Mouse (Mus musculus) liver, adult 2 months (tissue): ENCODE results near the gene Phtf2. TPM values are rescaled to one million over a fixed set of nuclear protein-coding genes. Genes with fewer than 3 reads are reported as not detected.

ENCODE experiments used
- DNase-seq: peaks from one replicate; pipeline ENCODE4 v3.0.0-alpha.2; 2011; ENCODE audit warnings: low read depth, low spot score; ENCODE audit errors: extremely low read depth
- H3K27ac ChIP-seq: fragments of 200-500 bp; replicated peaks from 2 replicates; pipeline ENCODE4 v1.5.1; 2012; ENCODE audit warnings: low read depth, mild to moderate bottlenecking, control low read depth, inconsistent platforms, low read length; ENCODE audit not compliant: insufficient read depth
- H3K27me3 ChIP-seq: fragments of 200-500 bp; 2 replicates; pipeline ENCODE4 v1.6.1; 2012; ENCODE audit warnings: mild to moderate bottlenecking, moderate library complexity, low read length, inconsistent platforms; ENCODE audit not compliant: control insufficient read depth, insufficient read depth
- H3K36me3 ChIP-seq: fragments of 200-500 bp; 2 replicates; pipeline ENCODE4 v1.6.1; 2012; ENCODE audit warnings: low read length, inconsistent platforms; ENCODE audit not compliant: control insufficient read depth, insufficient read depth
- H3K4me1 ChIP-seq: fragments of 200-500 bp; 2 replicates; pipeline ENCODE4 v1.6.1; 2011; ENCODE audit warnings: low read length; ENCODE audit not compliant: control insufficient read depth, insufficient read depth
- H3K4me3 ChIP-seq: fragments of 200-500 bp; 2 replicates; pipeline ENCODE4 v1.5.1; 2011; ENCODE audit warnings: low read depth, mild to moderate bottlenecking, control low read depth, low read length, moderate library complexity; ENCODE audit not compliant: insufficient read depth
- H3K79me2 ChIP-seq: fragments of 200-500 bp; 2 replicates; pipeline ENCODE4 v1.6.1; 2012; ENCODE audit warnings: inconsistent platforms, mild to moderate bottlenecking, low read length, moderate library complexity; ENCODE audit not compliant: control insufficient read depth, insufficient read depth
- H3K9ac ChIP-seq: fragments of 200-500 bp; 2 replicates; pipeline ENCODE4 v1.6.1; 2012; ENCODE audit warnings: low read depth, mild to moderate bottlenecking, control low read depth, inconsistent platforms, low read length
- CTCF ChIP-seq: fragments of 200-500 bp; IDR thresholded peaks from 2 replicates; pipeline ENCODE4 v1.5.1; 2011; ENCODE audit warnings: low read depth, low read length, control low read depth
- POLR2A ChIP-seq: fragments of 200-500 bp; IDR thresholded peaks from 2 replicates; pipeline ENCODE4 v1.6.1; 2011; ENCODE audit warnings: low read length, control low read depth; ENCODE audit not compliant: insufficient read depth; ENCODE audit errors: extremely low read depth
- whole genome bisulfite sequencing: fragments of 180-500 bp; shearing (Covaris S2); methylation state at CpG from one replicate; pipeline ENCODE4 v1.1.7; 2018; 5-methylcytosine and 5-hydroxymethylcytosine counted together
- polyA plus RNA-seq: library from polyadenylated mRNA; depleted of rRNA; stranded (reverse); fragments of >200 nt; gene quantifications from 2 replicates; pipeline ENCODE4 v1.2.3, GENCODE M21; 2012
- total RNA-seq: library from RNA; depleted of rRNA; stranded (reverse); fragments of >200 nt; gene quantifications from 2 replicates; pipeline ENCODE4 v1.2.3, GENCODE M21; 2014

The Phtf2 gene
- total and polyA plus RNA-seq, 2 experiments = 1.2 to 6.2 TPM

- H3K79me2 ChIP-seq = peaks cover 4% of the 10 kb centered on the region; the same call in 1 of the 2 replicates
- 89% methylated on average over 2 of the region's 2 CpGs for WGBS
- no peak for DNase-seq
- TF ChIP-seq POLR2A = no peak
- H3K27ac ChIP-seq = no peak overlapping the region
- no peaks in the 10 kb centered on the region for H3K27me3 ChIP-seq
- no peak overlapping the region for H3K9ac ChIP-seq
- H3K36me3 ChIP-seq = peaks cover 19% of the 10 kb centered on the region
- no peak overlapping the region for H3K4me3 ChIP-seq
- peaks cover 2% of the 10 kb centered on the region for H3K4me1 ChIP-seq
These were observed 23.5 kb upstream of the Phtf2 start for GRCm38 (mm10) chr5:20905437-20905836.

GRCm38 (mm10) chr5:20904647-20905046 is 22.7 kb upstream of the Phtf2 start:
- 96% methylated on average over 2 of the region's 2 CpGs for WGBS

GRCm38 (mm10) chr5:20897446-20898167 is 15.7 kb upstream of the Phtf2 start:
- no peaks in the 10 kb centered on the region for H3K79me2 ChIP-seq
- no peak overlapping the region for H3K9ac ChIP-seq
- 83% methylated on average over 2 of the region's 2 CpGs for WGBS
- H3K4me1 ChIP-seq = no peaks in the 10 kb centered on the region
- no peak overlapping the region for H3K4me3 ChIP-seq
- DNase-seq = no peak
- TF ChIP-seq CTCF = no peak
- H3K36me3 ChIP-seq = peaks cover 23% of the 10 kb centered on the region
- H3K27ac ChIP-seq = no peak overlapping the region
- H3K27me3 ChIP-seq = no peaks in the 10 kb centered on the region

More at GRCm38 (mm10) chr5:20904647-20905046, 22.7 kb upstream of the Phtf2 start:
- Histone ChIP-seq H3K4me1 (peaks cover 2% of the 10 kb centered on the region; the same call in 1 of the 2 replicates), H3K9ac (no peak overlapping the region), H3K27ac (no peak overlapping the region), H3K36me3 (peaks cover 19% of the 10 kb centered on the region), H3K79me2 (no peaks in the 10 kb centered on the region; the same call in 1 of the 2 replicates), H3K27me3 (no peaks in the 10 kb centered on the region), H3K4me3 (no peak overlapping the region)
- DNase-seq = no peak
- TF ChIP-seq POLR2A (no peak), CTCF (no peak)

GRCm38 (mm10) chr5:20884036-20884620 is 2.2 kb upstream of the Phtf2 start:
- H3K36me3 ChIP-seq = 0 out of 2 replicates have a peak, but pooled peaks cover 5% of the 10 kb centered on the region
- H3K4me3 ChIP-seq = no peak overlapping the region
- peaks cover 8% of the 10 kb centered on the region; the same call in 1 of the 2 replicates for H3K4me1 ChIP-seq
- H3K27me3 ChIP-seq = no peaks in the 10 kb centered on the region
- TF ChIP-seq POLR2A (no peak), CTCF (no peak)
- no peak overlapping the region for H3K27ac ChIP-seq
- no peak for DNase-seq
- 60% methylated on average over 4 of the region's 4 CpGs for WGBS
- H3K79me2 ChIP-seq = no peaks in the 10 kb centered on the region
- no peak overlapping the region for H3K9ac ChIP-seq

- Histone ChIP-seq H3K4me1 (peaks cover 8% of the 10 kb centered on the region; the same call in 1 of the 2 replicates), H3K9ac (peak overlapping the region; percentile 97), H3K36me3 (no peaks in the 10 kb centered on the region), H3K79me2 (no peaks in the 10 kb centered on the region), H3K27ac (peak overlapping the region; percentile 33; the same call in 1 of the 2 replicates), H3K27me3 (no peaks in the 10 kb centered on the region), H3K4me3 (peak overlapping the region; percentile 92)
- TF ChIP-seq CTCF (no peak), POLR2A (no peak)
- WGBS = 4% methylated on average over 50 of the region's 64 CpGs
- DNase-seq = peak; percentile 32
These were observed 838 bp downstream of the Phtf2 start for GRCm38 (mm10) chr5:20880797-20881775.
